Mouse (Mus musculus): ENCODE measurements at regions not wholly inside any gene's neighbourhood (a gene's known extent, or its start where the extent isn't known, plus 50 kb on each side); places are given as distances from the start of the nearest gene placed in this dataset.

DNA sequence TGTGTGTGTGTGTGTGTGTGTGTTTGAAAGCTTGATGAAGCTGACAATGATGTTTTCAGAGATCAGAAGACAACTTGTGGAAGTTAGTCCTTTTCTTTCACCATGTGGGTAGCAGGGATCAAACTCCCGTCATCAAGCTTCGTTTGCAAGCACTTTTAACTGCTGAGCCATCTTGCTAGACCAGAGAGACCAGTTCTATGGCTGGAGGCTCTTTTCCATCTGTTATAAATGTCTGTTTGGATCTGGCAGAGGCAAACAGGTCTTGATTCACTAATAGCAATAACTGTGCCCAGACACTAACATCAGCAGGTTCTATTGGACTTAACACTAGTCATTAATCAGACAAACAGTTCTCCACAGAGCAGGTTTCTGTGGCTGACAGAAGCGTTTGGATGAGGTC lies 150.1 kb upstream of the Stmnd1 start:
- DNase-seq (ENCODE audit: low spot score): no peak

GRCm38 (mm10) chr13:46116576-46116975 lies 151.8 kb upstream of the Atxn1 start:
- DNase-seq (ENCODE audit: low spot score): no peak

- DNase-seq (ENCODE audit: low spot score): peak; percentile 60
Measured at GRCm38 (mm10) chr13:46104971-46105370, 140.2 kb upstream of the Atxn1 start.

- no peak for DNase-seq (ENCODE audit: low spot score)
Measured at GRCm38 (mm10) chr13:46098621-46099020, 133.8 kb upstream of the Atxn1 start.

- DNase-seq (ENCODE audit: low spot score): no peak
Measured at GRCm38 (mm10) chr13:46098131-46098530, 133.3 kb upstream of the Atxn1 start.

- peak; percentile 81 for DNase-seq (ENCODE audit: low spot score)
Measured at GRCm38 (mm10) chr13:46096968-46097367, 132.2 kb upstream of the Atxn1 start.

- DNase-seq (ENCODE audit: low spot score): no peak
Measured at GRCm38 (mm10) chr13:46096416-46096815, 131.6 kb upstream of the Atxn1 start.

- DNase-seq (ENCODE audit: low spot score): no peak
Measured at GRCm38 (mm10) chr13:46092787-46093186, 128.0 kb upstream of the Atxn1 start.

DNA sequence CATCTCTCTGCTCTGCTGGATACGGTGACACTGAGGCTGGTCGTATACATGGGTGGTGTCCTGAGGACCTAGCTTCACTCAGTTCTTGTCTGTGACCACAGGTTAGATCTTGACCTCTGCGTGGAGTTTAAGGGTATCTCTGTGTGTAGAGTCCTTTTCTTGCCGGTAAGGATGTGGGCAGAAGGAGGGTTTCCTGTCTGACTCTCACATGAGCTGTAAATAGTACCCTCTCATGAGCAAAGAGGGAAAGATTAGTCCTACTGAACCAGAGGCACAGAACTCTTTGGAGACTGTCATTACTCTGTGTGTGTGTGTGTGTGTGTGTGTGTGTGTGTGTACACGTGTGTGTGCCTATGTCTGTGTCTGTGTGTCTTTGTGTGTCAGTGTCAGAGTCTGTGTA lies 126.3 kb upstream of the Atxn1 start:
- DNase-seq (ENCODE audit: low spot score): no peak

GRCm38 (mm10) chr13:46088237-46088636 lies 123.4 kb upstream of the Atxn1 start:
- no peak for DNase-seq (ENCODE audit: low spot score)

- DNase-seq (ENCODE audit: low spot score): no peak
Measured at GRCm38 (mm10) chr13:46087663-46088062, 122.9 kb upstream of the Atxn1 start.

GRCm38 (mm10) chr13:46076879-46077278 lies 112.1 kb upstream of the Atxn1 start:
- DNase-seq (ENCODE audit: low spot score): no peak

- no peak for DNase-seq (ENCODE audit: low spot score)
Measured at GRCm38 (mm10) chr13:46071670-46072069, 106.9 kb upstream of the Atxn1 start.

GRCm38 (mm10) chr13:46069571-46069970 lies 104.8 kb upstream of the Atxn1 start:
- DNase-seq (ENCODE audit: low spot score): no peak

- DNase-seq (ENCODE audit: low spot score): no peak
Measured at GRCm38 (mm10) chr13:46062758-46063157, 98.0 kb upstream of the Atxn1 start.

- DNase-seq (ENCODE audit: low spot score): no peak
Measured at GRCm38 (mm10) chr13:46059870-46060269, 95.1 kb upstream of the Atxn1 start.

DNA sequence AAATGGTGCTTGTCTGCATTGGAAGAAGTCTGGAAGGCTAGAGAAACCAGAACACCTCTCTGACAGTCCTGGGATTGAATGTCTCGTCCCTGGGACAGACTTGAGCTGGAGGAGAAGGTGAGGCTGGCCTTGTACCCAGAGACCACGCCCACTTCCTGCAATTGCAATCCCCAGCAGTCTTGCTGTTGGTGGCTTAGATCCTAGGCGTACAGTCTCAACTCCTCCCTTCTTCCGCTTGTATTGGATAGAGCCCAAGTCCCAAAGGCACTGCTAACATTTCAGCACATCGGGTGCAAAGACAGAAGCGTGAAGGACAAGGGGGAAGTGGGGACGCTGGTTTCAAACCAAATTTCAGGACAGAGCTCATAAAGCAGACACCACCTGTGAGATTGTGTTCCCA lies 94.1 kb upstream of the Atxn1 start:
- DNase-seq (ENCODE audit: low spot score): no peak

- DNase-seq (ENCODE audit: low spot score): no peak
Measured at GRCm38 (mm10) chr13:46058341-46058740, 93.5 kb upstream of the Atxn1 start.

GRCm38 (mm10) chr13:46055410-46055809 lies 90.6 kb upstream of the Atxn1 start:
- no peak for DNase-seq (ENCODE audit: low spot score)

GRCm38 (mm10) chr13:46043568-46043967 lies 78.8 kb upstream of the Atxn1 start:
- no peak for DNase-seq (ENCODE audit: low spot score)

DNA sequence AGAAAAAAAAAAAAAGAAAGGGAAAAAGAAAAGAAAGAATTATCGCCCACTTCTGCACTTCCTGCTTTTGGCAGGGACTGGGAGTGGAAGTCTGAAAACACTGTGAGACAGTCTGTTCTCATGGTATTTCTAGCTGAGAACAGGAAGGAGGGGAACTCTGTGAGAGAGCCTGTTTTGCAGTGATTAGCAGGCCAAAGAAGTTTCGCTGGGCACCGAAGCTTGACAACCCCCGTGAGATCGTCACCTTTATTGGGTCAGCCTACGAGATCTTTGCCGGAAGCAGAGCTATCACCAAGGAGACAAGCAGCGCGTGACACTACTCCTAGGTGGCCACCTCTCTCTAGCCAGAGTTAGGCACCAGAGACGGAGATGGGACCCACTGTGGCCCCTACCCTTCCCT lies 78.2 kb upstream of the Atxn1 start:
- DNase-seq (ENCODE audit: low spot score): peak; percentile 46

GRCm38 (mm10) chr13:46042224-46042623 lies 77.4 kb upstream of the Atxn1 start:
- DNase-seq (ENCODE audit: low spot score): no peak

DNA sequence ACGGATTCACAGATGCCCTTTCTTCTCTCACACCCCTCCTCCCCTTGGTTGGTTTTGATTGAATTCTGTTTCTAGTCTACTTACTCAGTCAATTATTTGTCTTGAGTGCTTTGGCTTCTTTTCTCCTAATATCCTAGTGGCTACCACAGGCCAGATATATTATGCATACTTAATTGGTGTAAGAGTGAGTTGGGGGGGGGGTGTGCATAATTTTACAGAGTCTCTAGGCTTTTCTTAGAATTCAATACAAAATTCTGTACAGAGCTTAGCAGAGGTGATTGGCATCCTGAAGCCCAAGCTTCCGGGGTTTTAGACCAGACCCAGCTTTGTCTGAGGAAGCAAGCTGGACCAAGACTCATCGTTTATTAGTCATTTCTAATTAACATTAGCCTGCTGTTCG lies 76.7 kb upstream of the Atxn1 start:
- peak; percentile 35 for DNase-seq (ENCODE audit: low spot score)

- DNase-seq (ENCODE audit: low spot score): no peak
Measured at GRCm38 (mm10) chr13:46040062-46040461, 75.3 kb upstream of the Atxn1 start.
